Mouse (Mus musculus) mouse embryonic stem cell (cell line): ENCODE measurements around the gene Vwa1.

ENCODE experiments used
- in situ Hi-C, 2 experiments: fragments of 300-500 bp; cut with MboI; formaldehyde crosslinking; loops; 1 replicate in 1 of 2; 3 replicates in 1 of 2; pipeline ENCODE4 v1.14.3; 2019 to 2020; ENCODE audit warnings: low sequenced_read_pairs in 2 of 2, low pct_unique_long_range_greater_than_20kb in 1 of 2, mixed read lengths in 1 of 2; ENCODE audit not compliant: unreplicated experiment in 1 of 2

Vwa1 gene

DNA sequence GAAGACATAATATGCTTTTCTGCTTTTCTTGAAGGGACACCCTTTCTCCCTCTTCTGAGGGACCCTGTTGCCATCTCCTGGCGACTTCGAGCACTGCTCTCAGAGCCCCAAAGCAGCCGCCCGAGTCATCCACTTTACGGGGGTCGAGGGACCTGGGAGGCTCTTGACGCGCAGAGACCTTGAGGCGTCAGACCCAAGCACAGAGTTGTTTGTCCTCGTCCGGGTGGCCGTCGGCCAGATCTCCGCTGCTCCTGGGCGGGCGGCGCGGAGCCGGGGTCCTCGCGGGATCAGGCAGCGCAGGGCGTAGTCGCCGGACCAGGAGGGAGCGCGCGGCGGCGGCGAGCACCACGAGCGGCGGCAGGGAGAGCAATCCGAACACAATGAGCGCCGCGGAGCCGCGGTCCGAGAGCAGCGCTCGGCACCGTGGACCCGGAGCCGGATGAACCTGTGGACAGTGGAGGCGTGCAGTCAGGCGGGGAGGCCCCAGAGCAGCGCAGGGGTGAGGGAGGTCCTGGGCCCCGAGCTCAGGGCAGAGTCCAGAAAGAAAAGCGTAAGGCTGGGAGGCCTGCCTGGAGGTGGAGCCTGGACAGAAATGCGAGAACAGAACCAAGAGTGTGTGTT, 9.7 kb upstream of the Vwa1 start:
- in situ Hi-C loops: no loop called here

DNA sequence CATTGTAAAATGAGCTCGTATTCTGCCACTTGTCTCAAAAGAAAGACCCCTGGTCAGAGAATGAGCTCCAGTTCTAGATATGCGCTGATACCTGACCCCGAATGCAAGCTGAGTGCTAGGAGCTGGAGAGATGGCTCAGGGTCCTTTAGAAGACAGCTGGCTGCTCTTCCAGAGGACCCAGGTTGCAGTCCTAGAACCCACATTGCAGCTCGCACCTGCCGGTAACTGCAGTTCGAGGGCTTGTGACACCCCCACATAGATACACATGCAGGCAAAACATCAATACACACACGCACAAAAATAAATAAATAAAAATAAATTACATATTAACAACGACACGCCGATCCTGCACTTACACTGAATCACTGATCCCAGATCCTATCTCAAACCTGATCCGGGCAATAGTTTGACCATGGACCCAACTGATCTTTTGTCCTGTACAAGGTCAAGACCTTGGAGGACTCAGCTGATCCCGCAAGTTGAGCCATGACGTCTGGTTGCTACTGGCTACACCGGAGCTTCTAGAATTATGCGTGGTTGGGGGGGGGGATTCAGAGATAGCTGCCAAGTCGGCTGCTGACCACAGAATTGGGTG, 9.1 kb upstream of the Vwa1 start:
- in situ Hi-C loops: no loop called here

DNA sequence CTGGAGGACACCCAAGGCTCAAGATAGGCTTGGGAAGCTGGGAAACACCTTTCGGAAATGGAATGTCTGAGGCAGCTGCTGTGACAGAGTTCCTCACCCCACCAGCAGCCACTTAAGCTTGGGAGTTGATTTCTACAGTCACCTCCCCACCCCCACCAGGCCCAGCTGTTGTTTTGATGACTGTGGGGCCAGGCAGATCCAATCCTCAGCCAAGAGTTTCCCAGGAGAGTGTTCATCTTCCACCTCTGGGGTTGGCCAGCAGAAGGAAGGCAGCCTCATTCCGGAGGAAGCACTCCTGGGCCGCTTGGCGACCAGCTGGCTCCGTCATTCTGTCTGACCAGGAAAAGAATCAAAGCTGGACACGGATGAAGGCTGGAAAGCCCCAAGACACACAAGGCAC, 6.4 kb upstream of the Vwa1 start:
- in situ Hi-C loops: no loop called here

DNA sequence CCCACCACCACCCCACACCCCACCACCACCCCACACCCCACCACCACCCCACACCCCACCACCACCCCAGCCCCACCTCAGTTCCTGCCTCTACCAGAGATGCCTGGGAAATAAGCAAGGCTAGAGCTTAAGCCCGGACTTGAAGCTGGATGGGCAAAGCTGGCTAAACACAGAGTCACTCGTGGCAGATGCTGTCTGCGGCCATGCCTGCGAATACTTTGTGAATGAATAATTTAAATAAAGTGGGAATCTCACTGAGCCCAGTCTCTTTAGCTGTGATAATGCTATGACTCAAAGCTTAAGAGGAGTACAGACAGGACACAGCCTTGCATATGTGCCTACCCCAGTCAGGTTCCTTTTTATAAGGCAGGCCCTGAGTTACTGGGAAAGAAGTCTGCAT, 5.0 kb upstream of the Vwa1 start:
- in situ Hi-C loops: no loop called here

DNA sequence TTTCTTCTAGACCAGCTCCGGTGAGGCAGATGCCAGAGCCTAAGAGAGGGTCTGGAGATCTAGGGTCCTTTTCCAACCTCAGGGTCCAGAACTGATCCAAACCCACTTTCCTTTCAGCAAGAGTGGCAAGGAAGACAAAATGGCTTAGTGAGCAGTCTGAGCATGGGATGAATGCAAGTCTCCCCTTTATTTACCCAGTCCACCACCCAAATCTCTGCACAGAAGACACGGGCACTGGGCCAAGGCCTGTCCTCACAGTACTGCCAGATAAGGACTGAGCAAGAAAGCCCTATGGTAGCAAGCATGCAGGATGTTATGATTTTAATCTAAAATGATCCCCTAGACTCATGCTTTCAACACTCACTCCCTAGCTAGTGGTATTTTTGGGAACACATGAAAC, 3.3 kb upstream of the Vwa1 start:
- in situ Hi-C loops: no loop called here

DNA sequence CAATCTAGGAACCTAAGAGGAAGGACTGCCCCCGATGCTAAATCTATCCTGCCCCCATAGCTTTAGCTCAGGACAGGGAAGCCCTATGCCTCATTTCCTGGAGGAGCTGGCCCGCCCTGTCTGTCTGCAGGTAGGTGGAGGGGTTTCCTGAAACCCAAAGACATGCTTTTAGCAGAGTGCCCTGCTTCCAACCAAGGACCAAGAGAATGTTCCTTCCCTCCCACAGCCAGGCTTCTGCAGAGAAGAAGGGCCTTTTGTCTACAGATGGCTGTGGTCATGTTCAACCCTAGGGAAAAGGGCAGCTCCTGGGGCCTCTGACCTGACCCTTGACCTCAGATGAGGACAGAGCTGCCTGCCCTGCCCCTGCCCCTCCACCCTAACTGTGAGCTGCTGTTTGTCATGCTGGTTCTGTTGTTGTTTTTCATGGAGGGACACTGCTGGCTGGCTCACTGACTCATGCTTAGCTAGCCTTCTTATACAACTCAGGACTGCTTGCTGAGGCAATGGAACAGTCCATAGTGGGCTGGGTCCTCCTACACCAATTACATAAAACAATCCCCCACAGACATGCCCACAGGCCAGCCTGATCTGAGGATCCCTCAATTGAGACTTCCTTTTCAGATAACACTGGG, 2.3 kb upstream of the Vwa1 start:
- in situ Hi-C loops: no loop called here

DNA sequence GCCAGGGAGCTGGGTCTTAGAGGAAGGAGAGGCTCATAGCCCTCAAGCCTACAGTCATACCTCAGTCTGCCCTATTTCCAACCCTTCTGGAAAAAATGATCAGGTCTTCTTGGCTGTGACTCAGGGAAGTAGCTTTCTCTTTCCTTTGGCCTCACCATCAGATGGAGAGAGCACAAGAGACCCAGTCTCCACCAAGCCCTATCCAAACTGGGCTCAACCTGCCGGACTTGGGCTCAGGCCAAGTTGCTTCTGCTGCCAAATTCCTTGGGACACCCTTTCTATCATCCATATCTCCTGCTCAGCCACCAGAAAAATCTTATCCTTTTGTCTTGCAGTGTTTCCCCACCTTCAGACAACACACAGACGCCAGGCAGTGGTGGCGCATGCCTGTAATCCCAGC, 1.4 kb upstream of the Vwa1 start:
- in situ Hi-C loops: no loop called here

DNA sequence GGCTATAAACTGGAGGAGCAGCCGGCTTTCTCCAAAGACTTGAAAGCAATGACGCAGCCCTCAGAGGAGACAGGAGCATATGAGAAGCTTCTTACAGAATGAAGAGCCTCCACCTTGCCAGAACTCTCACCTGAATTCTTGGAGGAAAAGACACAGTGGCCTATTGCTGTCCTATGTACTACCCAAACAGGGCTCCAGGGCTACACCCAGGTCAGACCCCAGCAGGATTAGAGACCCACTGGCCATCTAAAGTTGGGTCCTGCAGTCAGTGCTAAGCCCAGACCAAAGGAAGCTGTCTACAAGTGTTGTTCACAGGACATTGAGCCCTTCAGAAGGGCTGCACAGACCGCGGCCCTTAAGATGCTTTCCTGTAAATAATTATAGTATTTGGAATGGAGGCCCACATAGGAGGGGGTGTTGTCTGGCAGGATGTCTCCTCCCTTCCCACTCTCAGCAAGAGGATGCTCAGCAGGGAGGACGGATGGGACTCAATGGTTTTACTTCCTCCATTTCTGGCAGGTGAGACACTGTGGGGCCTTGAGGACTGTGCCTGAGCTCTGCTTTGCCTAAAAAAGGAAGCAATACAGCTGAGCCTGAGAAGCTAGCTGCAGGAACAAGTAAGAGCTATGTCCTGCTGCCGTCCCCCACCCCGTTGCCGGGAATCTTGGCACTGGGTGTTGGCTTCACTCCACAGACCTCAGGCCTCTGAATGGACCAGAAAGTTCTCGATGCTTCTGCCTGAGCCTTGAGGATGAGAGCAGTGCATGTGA, 658 bp upstream of the Vwa1 start:
- in situ Hi-C loops: no loop called here

DNA sequence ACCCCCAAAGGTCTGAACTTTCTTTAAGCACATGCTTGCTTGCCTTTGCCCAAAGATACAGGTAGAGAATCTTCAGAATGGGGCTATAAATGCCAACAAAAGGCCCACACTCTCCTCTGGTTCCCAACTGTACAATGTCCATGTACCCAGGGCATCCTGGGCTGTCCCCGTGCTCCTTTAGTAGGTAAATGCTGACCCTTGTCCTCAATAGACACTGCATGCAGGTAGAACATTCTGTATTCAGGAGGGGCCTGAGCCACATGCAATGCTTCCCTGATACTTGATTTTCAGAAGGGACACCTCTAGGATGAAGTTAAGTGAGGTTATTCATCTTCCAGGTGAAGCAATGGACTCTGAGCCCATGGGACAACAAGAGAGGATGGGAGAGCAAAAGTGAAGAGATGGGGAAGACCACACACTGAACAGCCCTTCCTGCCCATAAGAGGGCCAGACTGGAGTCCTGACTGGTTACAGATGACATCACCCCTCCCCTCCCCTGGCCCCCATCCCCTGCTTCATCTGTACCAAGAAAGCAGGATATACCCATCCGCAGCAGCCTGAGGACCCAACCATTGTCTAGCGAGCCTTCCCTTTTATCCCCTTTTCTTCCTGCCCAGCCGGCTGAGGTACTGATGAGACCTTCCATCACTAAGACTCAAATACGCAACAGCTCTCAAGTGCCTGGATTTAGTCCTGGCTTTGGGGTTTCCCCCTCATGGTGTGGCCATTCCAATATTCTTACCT, 991 bp downstream of the Vwa1 start:
- in situ Hi-C loops: no loop called here

DNA sequence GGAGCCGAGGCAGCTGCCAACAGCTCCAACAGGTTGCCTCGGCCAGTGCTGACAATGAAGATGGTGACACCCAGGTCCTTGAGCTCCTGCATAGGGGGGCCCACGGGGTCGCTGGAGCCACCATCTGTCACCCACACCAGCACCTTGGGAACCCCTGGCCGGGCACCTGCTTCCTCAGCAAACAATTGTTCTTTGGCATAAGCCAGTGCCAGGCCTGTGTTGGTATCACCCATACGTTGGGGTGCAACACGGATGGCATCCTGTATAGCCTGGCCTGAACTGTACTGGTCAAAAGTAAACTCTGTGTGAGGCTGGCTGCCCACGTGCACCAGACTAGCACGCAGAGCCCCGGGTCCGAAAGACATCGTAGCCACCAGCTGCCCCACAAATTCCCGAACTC, 1.7 kb downstream of the Vwa1 start:
- in situ Hi-C loops: no loop called here

DNA sequence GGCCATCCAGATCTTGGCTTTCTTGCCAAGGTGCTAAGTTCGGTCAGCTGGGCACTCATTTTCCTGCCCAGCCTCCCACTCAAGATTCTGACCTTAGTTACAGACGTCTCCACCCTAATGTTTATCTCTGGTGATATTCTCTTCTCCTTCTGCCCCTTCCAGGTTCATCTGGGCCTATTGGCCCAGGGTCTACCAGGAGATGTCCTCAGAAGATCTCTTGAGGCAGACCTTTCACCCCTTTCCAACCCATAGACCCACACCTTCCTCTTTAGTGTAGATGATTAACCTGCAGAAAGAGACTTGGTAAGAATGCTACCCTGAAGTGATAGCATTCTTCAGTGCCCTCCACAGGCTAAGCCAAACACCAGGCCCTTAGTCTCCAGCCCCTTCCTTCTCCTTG, 2.8 kb downstream of the Vwa1 start:
- in situ Hi-C loops: no loop called here

DNA sequence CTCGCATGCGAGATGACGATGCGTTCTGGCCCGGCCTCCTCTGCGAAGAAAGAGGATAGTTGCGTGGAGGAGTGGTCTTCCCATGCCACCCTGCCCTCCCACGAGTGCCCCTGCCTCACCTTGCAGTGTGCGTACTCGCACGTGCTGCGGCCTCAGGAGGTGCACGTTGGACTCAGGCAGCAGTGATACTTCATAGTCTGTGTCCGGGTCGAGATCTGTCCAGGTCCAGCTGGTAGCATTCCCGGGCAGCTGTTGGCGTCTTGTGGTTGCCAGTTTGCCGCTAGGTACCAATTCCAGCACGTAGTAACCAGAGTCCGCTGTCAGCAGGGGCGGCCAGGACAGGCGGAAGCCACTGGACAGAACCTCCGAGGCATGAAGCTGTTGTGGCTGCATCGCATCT, 3.9 kb downstream of the Vwa1 start:
- in situ Hi-C loops: no loop called here

DNA sequence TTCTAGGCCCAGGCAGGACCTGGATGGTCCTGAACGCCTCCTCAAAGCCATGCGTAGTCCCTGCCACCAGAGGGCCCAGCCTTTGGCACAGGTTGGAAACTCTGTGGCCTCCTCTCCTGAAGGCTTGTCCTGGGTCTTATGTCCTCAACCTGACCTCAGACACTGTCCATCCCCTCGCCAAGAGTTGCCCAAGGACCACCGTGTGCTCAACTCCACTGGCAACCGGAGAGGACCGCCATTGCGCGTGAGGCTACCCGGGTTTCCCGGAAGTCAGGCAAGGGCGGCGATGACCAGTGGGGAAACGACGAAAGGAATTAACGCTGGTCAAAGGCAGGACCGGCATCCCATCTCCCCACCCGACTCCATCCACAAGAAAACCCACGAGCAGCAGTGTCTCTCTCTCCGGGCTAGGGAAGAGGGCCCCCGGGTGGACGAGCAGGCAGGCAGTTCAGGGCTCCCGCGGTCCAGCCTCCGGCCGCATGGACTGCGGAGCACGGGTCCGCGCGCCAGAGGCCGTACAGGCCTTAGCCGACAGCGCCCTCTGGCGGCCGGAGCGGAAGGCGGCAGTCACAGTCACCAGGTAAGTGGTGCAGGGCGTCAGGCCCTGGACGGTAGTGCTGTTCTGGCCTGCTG, 4.5 kb downstream of the Vwa1 start:
- in situ Hi-C loops: no loop called here

DNA sequence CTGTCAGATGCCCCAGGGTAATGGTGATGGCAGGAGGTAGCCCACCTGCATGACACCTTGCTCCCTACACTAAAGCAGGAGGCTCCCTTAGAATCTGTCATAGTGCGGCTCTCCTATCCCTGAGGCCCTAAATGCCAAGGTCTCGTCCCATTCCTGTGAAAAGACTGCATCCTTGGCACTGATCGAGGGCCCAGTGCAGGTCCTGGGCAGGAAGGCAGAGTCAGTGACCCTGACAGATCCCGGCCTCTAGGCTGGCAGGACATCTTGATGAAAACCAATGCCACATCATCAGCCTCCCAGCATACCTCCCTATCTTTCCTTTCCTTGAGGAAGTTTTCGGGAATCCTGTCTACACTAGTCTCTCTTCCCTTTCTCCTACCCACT, 5.0 kb downstream of the Vwa1 start:
- in situ Hi-C loops: no loop called here

DNA sequence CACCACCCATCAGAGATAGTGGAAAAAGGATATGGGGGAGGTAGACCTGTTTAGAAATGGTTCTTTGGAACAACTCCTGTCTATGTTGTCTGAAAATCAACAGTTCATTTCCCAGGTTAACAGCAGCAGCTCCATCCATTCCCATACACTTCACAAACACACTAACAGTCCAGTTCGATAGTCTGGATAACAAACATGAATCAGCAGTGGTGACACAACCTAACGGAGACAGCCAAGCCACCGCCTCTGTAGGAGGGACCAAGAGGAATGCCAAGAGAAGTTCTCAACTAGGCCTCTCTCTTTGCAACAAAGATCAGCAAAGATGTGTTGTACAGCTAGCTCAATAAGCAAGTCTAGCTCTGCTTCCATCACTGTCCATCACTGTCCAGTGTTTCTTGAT, 12.1 kb downstream of the Vwa1 start:
- in situ Hi-C loops: no loop called here

DNA sequence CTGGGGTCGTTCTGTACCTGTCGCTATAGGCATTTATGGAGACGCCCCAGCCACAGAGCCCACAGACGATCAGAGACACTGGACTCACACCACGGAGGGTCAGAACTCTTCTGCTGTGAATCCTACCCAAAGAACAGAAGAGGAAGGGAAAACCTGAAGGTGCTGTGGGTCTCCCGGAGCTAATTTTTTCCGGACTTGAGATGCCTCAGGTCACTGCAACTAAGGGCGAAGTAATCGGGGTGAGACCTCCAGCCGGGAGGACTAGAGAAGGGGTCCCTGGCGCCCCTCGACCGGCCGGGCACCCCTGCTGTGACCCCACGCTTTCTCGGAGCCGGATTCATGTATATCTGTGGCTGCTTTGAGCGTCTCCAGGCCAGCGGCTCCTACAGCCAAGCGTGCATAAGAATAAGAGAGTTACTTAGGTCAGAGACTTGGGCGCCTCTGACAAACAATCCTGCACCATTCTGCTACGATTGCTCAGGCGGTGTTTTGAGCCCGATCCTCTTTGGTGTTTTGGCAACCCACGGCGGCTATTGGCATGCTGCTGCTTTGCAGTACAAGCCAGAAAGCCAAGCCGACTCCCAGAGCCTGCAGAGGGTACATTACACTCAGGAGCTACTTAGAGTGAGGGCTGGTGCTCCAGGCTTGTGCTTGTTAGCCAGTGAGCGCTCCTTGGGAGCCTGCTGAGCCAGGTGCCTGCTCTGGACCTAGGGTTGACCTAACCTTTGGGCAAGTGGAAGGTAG, 13.0 kb downstream of the Vwa1 start:
- in situ Hi-C loops: no loop called here

DNA sequence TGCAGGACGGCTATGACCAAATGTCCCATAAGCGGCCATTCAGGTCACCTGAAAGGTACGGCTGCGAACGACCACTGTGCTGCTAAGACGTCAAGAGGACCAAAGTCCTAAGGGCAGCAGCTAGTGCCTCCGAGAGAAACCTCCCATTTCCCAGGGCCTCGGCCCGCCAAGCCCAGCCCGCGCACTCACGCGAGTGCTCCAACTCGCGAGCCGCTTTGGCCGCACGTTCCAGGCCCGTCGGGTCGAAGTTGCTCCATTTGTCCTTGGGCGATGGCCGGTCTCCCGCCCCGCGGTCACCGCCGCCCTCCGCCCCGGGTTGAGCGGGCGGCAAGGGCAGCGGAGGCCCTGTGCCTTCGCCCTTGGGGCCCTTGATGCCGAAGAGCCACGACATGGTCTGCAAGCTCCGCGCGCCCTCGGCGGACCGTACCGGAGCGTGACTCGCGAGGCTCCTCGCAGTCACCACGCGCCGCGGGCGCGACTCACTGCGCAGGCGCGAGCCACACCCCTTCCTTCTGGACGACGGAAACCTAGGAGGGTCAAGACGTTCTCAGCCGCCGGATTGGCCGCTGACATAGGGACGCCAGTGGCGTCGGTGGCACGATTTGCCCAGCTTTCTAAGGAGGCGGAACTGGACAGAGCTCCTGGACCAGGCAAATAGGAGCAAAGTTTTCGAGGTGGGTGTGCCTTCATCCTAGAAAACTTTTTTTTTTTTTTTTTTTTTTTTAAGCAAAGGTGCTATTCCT, 13.7 kb downstream of the Vwa1 start, which contains the start of gene Atad3a:
TSS of gene Atad3a (minus strand) at position 481 of the 743 bp plus-strand sequence.
- in situ Hi-C loops: no loop called here
